Mouse (Mus musculus) heart, embryonic 15.5 days (tissue): ENCODE measurements around the gene Gm13889. TPM values are rescaled to one million over a fixed set of nuclear protein-coding genes. Genes with fewer than 3 reads are reported as not detected.

Experiments used
- ATAC-seq: fragments of 200-750 bp; cut with Nextera tagmentation; replicated peaks from 2 replicates; pipeline ENCODE4 v1.8.0; 2017; ENCODE audit warnings: low read depth, moderate TSS enrichment; ENCODE audit not compliant: insufficient number of reproducible peaks, insufficient read depth, low FRiP score
- H3K27ac ChIP-seq: fragments of 300-500 bp; sonication (generic); 2 replicates; pipeline ENCODE4 v1.5.1; 2015; ENCODE audit warnings: mild to moderate bottlenecking, inconsistent platforms
- H3K27me3 ChIP-seq: fragments of 300-500 bp; sonication (generic); 2 replicates; pipeline ENCODE4 v1.6.1; 2015; ENCODE audit warnings: inconsistent platforms
- H3K36me3 ChIP-seq: fragments of 300-500 bp; sonication (generic); 2 replicates; pipeline ENCODE4 v1.6.1; 2015; ENCODE audit warnings: mild to moderate bottlenecking, inconsistent platforms
- H3K4me1 ChIP-seq: fragments of 300-500 bp; sonication (generic); replicated peaks from 2 replicates; pipeline ENCODE4 v1.6.1; 2015; ENCODE audit warnings: inconsistent platforms
- H3K4me2 ChIP-seq: fragments of 300-500 bp; sonication (generic); 2 replicates; pipeline ENCODE4 v1.6.1; 2015; ENCODE audit warnings: inconsistent platforms, mild to moderate bottlenecking, moderate library complexity
- H3K4me3 ChIP-seq: fragments of 300-500 bp; sonication (generic); 2 replicates; pipeline ENCODE4 v1.5.1; 2015; ENCODE audit warnings: mild to moderate bottlenecking, inconsistent platforms
- H3K9ac ChIP-seq: fragments of 300-500 bp; sonication (generic); 2 replicates; pipeline ENCODE4 v1.6.1; 2015; ENCODE audit warnings: mild to moderate bottlenecking, inconsistent platforms
- H3K9me3 ChIP-seq: fragments of 300-500 bp; sonication (generic); replicated peaks from 2 replicates; pipeline ENCODE4 v1.6.1; 2016; ENCODE audit warnings: inconsistent platforms
- WGBS: fragments of 180-500 bp; shearing (Covaris S2); methylation state at CpG from one replicate; pipeline ENCODE4 v1.1.7; 2015; ENCODE audit warnings: mixed read lengths; 5-methylcytosine and 5-hydroxymethylcytosine counted together
- polyA plus RNA-seq: library from polyadenylated mRNA; unstranded; fragments of >200 nt; fragmentation: Nextera tagmentation; extraction: Ambion mirVana; gene quantifications from 2 replicates; pipeline ENCODE4 v1.2.1, GENCODE M21; 2015

The Gm13889 gene
- polyA plus RNA-seq, 1 experiment from 2014 or later: 7.6 TPM

DNA sequence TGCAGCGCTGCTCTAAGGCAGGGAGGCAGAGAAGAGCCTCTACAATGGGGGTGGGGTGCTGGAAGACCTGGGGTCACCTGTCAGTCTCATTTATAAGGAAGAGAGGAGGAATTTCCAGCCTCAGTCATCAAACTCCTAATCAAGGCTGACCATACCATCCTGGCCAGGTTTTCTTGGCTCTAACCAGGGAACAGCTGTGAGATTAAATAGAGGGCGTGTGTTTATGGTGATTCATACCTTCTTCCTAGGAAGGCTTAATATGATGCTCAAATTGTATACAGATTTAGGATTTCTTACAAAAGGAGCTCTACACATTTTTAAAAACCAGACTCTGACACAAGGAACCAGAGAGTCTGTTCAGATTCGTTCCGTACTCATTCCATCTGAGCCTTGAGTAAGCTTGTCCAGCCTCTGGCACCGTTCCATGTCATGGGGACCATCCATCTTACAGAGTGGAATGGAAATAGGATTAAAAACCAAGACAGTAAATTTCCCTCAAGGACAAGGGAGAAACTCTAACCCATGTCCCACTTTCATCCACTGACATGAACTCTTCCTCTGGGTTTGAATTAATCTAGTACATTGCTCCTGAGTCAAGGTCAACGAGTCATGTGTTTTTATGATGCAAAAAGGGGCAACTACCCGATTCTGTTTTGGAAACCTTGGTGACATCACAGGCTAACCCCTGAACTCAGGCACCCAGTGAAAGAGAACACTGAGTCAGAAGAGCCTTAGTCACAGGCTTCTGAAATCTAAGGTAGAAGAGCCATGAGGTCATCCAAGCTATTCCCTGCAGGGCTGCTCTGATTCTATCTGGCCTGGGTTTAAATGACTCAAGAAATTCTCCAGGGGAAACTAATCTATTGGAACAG lies 22.5 kb upstream of the Gm13889 start:
- Histone ChIP-seq H3K4me1 (peaks cover 17% of the 10 kb centered on the region), H3K4me3 (no peak overlapping the region), H3K27ac (no peak overlapping the region), H3K36me3 (peaks cover 38% of the 10 kb centered on the region), H3K27me3 (0 out of 2 replicates have a peak, but pooled peaks cover under 1% of the 10 kb centered on the region), H3K4me2 (no peak overlapping the region), H3K9me3 (no peaks in the 10 kb centered on the region), H3K9ac (no peak overlapping the region)
- WGBS: 84% methylated on average over 7 of the region's 7 CpGs
- ATAC-seq: no peak

DNA sequence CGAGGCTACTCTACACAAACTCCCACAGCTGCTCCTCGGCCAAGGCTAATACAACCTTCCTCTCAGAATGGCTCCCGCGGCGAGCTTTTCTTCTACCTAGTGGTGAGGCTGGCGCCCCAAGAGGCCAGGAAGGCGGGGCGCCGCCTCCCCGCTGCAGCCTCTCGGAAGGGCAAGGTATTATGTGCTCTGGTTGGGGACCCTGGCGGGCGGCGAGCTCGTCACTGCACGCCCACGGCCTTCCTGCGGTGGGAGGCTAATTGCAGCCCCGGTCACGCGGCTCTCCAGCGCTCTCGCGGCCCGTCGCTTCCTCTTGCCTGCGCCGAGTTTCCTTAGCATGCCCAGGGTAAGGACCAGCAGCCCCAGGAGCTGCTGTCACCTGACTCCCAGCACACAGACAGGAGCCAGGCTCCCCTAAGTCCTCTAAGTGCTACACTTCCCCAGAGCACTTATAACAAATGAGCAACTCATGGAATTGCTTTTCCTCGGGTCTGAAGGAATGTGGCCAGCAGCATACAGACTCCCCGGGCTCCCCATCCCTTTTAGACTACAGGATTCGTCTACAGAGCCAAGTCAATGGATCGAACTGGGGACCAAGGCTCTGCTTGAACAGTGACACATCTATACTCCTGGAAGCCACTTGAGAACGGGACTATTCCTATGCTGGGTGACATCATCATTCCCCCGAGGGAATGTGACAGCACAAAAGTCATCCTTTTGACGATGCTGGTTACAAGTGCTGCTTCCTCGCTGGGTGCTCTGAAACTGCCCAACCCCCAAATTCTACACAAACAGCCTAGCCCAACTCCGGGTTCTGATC lies 19.6 kb upstream of the Gm13889 start:
- Histone ChIP-seq H3K27me3 (peaks cover 16% of the 10 kb centered on the region), H3K9me3 (no peaks in the 10 kb centered on the region), H3K4me2 (peak overlapping the region; percentile 87), H3K36me3 (peaks cover 24% of the 10 kb centered on the region), H3K4me3 (peak overlapping the region; percentile 50), H3K27ac (peak overlapping the region; percentile 32), H3K9ac (peak overlapping the region; percentile 51), H3K4me1 (peaks cover 17% of the 10 kb centered on the region)
- ATAC-seq: peak; percentile 54
- 2% methylated on average over 37 of the region's 37 CpGs for WGBS

- H3K9me3 ChIP-seq: no peaks in the 10 kb centered on the region
- peaks cover 16% of the 10 kb centered on the region for H3K27me3 ChIP-seq
- H3K27ac ChIP-seq: peak overlapping the region; percentile 32; the same call in 1 of the 2 replicates
- peak overlapping the region; percentile 51 for H3K9ac ChIP-seq
- H3K4me3 ChIP-seq: peak overlapping the region; percentile 50
- peak overlapping the region; percentile 87 for H3K4me2 ChIP-seq
- peaks cover 15% of the 10 kb centered on the region for H3K36me3 ChIP-seq
- ATAC-seq: peak; percentile 5; the same call in 1 of the 2 replicates
- H3K4me1 ChIP-seq: peaks cover 17% of the 10 kb centered on the region
- WGBS: 26% methylated on average over 21 of the region's 21 CpGs
Measured at GRCm38 (mm10) chr2:93975526-93976435, 18.8 kb upstream of the Gm13889 start.

- WGBS: 54% methylated on average over 7 of the region's 7 CpGs
- no peak for ATAC-seq
- peaks cover 8% of the 10 kb centered on the region; the same call in 1 of the 2 replicates for H3K36me3 ChIP-seq
Measured at GRCm38 (mm10) chr2:93975041-93975440, 18.0 kb upstream of the Gm13889 start.

GRCm38 (mm10) chr2:93971647-93972046 lies 14.6 kb upstream of the Gm13889 start:
- ATAC-seq: no peak
- WGBS: 63% methylated on average over 3 of the region's 3 CpGs
- H3K9me3 ChIP-seq: no peaks in the 10 kb centered on the region
- peaks cover 16% of the 10 kb centered on the region for H3K27me3 ChIP-seq
- H3K9ac ChIP-seq: no peak overlapping the region
- no peak overlapping the region for H3K27ac ChIP-seq
- H3K36me3 ChIP-seq: no peaks in the 10 kb centered on the region
- H3K4me2 ChIP-seq: no peak overlapping the region
- no peak overlapping the region for H3K4me3 ChIP-seq
- H3K4me1 ChIP-seq: peaks cover 11% of the 10 kb centered on the region

More at GRCm38 (mm10) chr2:93975041-93975440, 18.0 kb upstream of the Gm13889 start:
- Histone ChIP-seq H3K4me2 (no peak overlapping the region), H3K27ac (no peak overlapping the region), H3K9me3 (no peaks in the 10 kb centered on the region), H3K9ac (no peak overlapping the region), H3K4me1 (peaks cover 17% of the 10 kb centered on the region), H3K27me3 (peaks cover 16% of the 10 kb centered on the region), H3K4me3 (no peak overlapping the region)

- no peak overlapping the region for H3K4me3 ChIP-seq
- ATAC-seq: no peak
- no peaks in the 10 kb centered on the region for H3K36me3 ChIP-seq
- H3K4me2 ChIP-seq: no peak overlapping the region
- H3K27me3 ChIP-seq: no peaks in the 10 kb centered on the region; the same call in none of the 2 replicates
- no peak overlapping the region for H3K27ac ChIP-seq
- whole genome bisulfite sequencing: 54% methylated on average over 7 of the region's 7 CpGs
- no peak overlapping the region for H3K9ac ChIP-seq
- H3K4me1 ChIP-seq: no peaks in the 10 kb centered on the region
- H3K9me3 ChIP-seq: no peaks in the 10 kb centered on the region
Measured at GRCm38 (mm10) chr2:93964494-93965160, 7.6 kb upstream of the Gm13889 start.

DNA sequence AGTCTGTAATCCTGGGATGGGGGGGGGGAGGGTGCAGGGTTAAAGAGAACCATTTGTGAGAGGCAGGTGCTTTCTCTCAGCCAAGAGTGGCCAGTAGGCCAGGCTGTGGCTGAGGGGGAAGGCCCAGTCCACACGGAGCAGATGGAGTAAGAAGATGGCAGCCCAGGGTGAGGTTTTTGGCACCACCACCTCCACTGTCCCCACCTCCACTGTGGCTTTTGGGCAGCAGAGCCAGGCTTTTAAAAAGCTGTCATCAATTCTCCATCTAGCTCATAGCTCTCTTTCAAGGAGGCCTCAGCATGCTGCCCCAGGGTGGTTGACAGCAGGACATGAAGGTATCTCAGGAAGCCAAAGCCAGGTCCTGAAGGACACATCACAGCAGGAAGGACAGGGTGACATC lies 6.8 kb upstream of the Gm13889 start:
- Histone ChIP-seq H3K36me3 (no peaks in the 10 kb centered on the region), H3K27ac (no peak overlapping the region), H3K9ac (no peak overlapping the region), H3K4me3 (no peak overlapping the region), H3K4me2 (no peak overlapping the region), H3K9me3 (no peaks in the 10 kb centered on the region), H3K27me3 (peaks cover 4% of the 10 kb centered on the region), H3K4me1 (no peaks in the 10 kb centered on the region)
- WGBS: 83% methylated on average over 1 of the region's 1 CpGs
- no peak for ATAC-seq

- no peak for ATAC-seq
Measured at GRCm38 (mm10) chr2:93961716-93962115, 4.7 kb upstream of the Gm13889 start.

DNA sequence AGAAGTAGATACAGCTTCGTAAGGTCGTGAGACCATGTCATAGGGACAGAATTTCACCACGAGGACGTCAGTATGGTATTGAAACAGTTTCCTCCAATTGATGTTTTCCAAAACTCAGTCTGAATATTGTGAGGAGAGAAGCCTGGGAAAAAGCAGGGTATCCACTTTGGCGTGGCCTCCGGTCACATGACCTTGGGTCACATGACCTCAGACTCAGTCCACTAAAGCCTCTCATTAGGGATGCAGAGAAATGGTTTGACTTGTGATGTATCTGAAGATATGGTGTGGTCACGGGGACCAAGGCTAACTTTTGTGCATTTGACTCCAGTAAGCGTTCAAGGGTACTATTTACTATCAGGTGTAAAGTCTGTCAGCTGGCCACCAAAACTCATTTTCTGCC lies 2.3 kb upstream of the Gm13889 start:
- Histone ChIP-seq H3K4me2 (no peak overlapping the region), H3K36me3 (no peaks in the 10 kb centered on the region), H3K4me1 (peaks cover 24% of the 10 kb centered on the region), H3K4me3 (no peak overlapping the region), H3K27me3 (peaks cover 30% of the 10 kb centered on the region), H3K9me3 (no peaks in the 10 kb centered on the region), H3K27ac (no peak overlapping the region), H3K9ac (no peak overlapping the region)
- ATAC-seq: no peak
- WGBS: 72% methylated on average over 8 of the region's 8 CpGs

More at GRCm38 (mm10) chr2:93961716-93962115, 4.7 kb upstream of the Gm13889 start:
- H3K4me3 ChIP-seq: no peak overlapping the region
- peaks cover 19% of the 10 kb centered on the region for H3K27me3 ChIP-seq
- H3K9me3 ChIP-seq: no peaks in the 10 kb centered on the region
- no peaks in the 10 kb centered on the region for H3K36me3 ChIP-seq
- WGBS: 53% methylated on average over 8 of the region's 8 CpGs
- H3K27ac ChIP-seq: no peak overlapping the region
- H3K4me1 ChIP-seq: peaks cover 4% of the 10 kb centered on the region; the same call in 1 of the 2 replicates
- H3K4me2 ChIP-seq: no peak overlapping the region
- H3K9ac ChIP-seq: no peak overlapping the region

- no peaks in the 10 kb centered on the region for H3K36me3 ChIP-seq
- 67% methylated on average over 3 of the region's 3 CpGs for WGBS
- H3K27me3 ChIP-seq: peaks cover 41% of the 10 kb centered on the region
- ATAC-seq: no peak
- no peaks in the 10 kb centered on the region for H3K9me3 ChIP-seq
- H3K4me1 ChIP-seq: peaks cover 28% of the 10 kb centered on the region
- H3K27ac ChIP-seq: no peak overlapping the region
- H3K4me3 ChIP-seq: no peak overlapping the region
- H3K9ac ChIP-seq: no peak overlapping the region
- H3K4me2 ChIP-seq: no peak overlapping the region
Measured at GRCm38 (mm10) chr2:93958216-93958615, 1.2 kb upstream of the Gm13889 start.
